Mouse (Mus musculus): Measurements from ENCODE around the gene Mpnd.

DNA sequence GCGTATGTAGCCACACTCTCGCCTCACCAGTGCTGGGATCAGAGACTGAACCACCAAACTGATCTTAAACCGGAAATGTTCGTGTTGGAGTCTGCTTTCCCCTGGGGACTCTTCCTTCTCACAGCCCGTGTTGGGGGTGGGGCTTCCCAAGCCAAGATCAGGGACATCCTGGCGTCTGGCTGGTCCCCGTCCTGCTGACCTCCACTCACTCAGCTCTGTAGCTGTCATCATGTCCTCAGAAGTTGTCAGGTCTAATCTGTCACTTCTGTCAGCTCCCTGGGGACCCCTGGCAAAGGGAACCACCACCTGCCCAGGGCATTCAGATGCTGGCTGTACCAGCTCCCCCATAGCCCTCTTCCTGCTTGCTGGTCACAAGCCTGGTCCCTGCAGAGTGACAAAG, 37.3 kb upstream of the Mpnd start:
- TF ChIP-seq POLR2A (IDR thresholded peaks at IDR 0.05; ENCODE audit: borderline replicate concordance, control insufficient read depth, low read depth, low read length) (no peak), CTCF (IDR thresholded peaks at IDR 0.05; ENCODE audit: control insufficient read depth, insufficient read depth, low read length) (no peak)
